Mouse (Mus musculus): ENCODE measurements around the gene Mkrn3.

GRCm38 (mm10) chr7:62382391-62382790 lies 37.5 kb downstream of the Mkrn3 start:
- TF ChIP-seq POLR2A (IDR thresholded peaks at IDR 0.05; ENCODE audit: low read depth, low read length) (no peak), CTCF (conservative IDR thresholded peaks at IDR 0.05; ENCODE audit: insufficient read depth, insufficient read length, low read depth, low read length) (peak; percentile 67)
